Mouse (Mus musculus) heart, adult 2 months (tissue): ENCODE data around the gene Grap2.

Source experiments
- CTCF ChIP-seq: fragments of 200-600 bp; IDR thresholded peaks from 2 replicates; pipeline ENCODE4 v1.8.1; 2022; ENCODE audit warnings: antibody characterized with exemption, mild to moderate bottlenecking, moderate library complexity
- POLR2A ChIP-seq: fragments of 200-500 bp; IDR thresholded peaks from 2 replicates; pipeline ENCODE4 v1.6.1; 2011; ENCODE audit warnings: mild to moderate bottlenecking, low read depth, low read length, control low read depth; ENCODE audit not compliant: insufficient read depth

- TF ChIP-seq CTCF: no peak
- TF ChIP-seq POLR2A: no peak
Measured at GRCm38 (mm10) chr15:80593877-80594276, 21.5 kb downstream of the Grap2 start.
